11 mouse cellular contexts compared by ENCODE assay signal in genomic region chr4:41387755-41388469, GRCm38 (mm10). TPM values are rescaled to one million over a fixed set of nuclear protein-coding genes. Genes with fewer than 3 reads are reported as not detected.
DNase-seq lines count a peak whose midpoint lies in the region; ATAC-seq and TF ChIP-seq lines count a peak whose summit lies in the region.
"Had no signal": no experiment of that assay in that cellular context is flagged by ENCODE, and none has a peak within 500 bp of the region (broad histone marks: within the 10 kb centered on the region; RNA-seq: fewer than 3 reads in every experiment).

No protein-coding gene starts in this region.

- DNase-seq in spleen, adult 12 weeks (ENCODE audit: low spot score), result peak; percentile 53
- no peak for DNase-seq in spleen, adult 18-20 months
- peak; percentile 35 to 36 for DNase-seq in heart, adult 9 months (ENCODE audit: low spot score in 2 of 2)
- DNase-seq in liver, embryonic 14.5 days (ENCODE audit: low read depth in 3 of 3, low spot score in 3 of 3), result peak; percentile 84 to 86 (median 84)
- peak; percentile 45 for DNase-seq in stomach, postnatal 0 days (ENCODE audit: low spot score)
- DNase-seq in left cerebral cortex, adult 2 months (ENCODE audit: extremely low spot score in 1 of 2, low spot score in 2 of 2), result no peak
- no peak for DNase-seq in left cerebral cortex, adult 11 months (ENCODE audit: low spot score)
- DNase-seq: cerebellum, adult 8-10 months; lung, embryonic 14.5 days; thymus, postnatal 14 days had no signal

- H3K27ac ChIP-seq in liver, embryonic 14.5 days, result peak overlapping the region; percentile 99
- H3K27ac ChIP-seq in stomach, postnatal 0 days (replicated peaks), result no peak overlapping the region
- H3K27ac ChIP-seq in left cerebral cortex, adult 2 months, result no peak overlapping the region
- no peak overlapping the region for H3K27ac ChIP-seq in hindbrain, embryonic 16.5 days (ENCODE audit: low read depth, low read length)

- 37% methylated on average over 7 of the region's 7 CpGs for WGBS in liver, embryonic 14.5 days (ENCODE audit: insufficient replicate concordance)
- 62% methylated on average over 7 of the region's 7 CpGs for WGBS in stomach, postnatal 0 days
- 73% methylated on average over 7 of the region's 7 CpGs for WGBS in hindbrain, embryonic 16.5 days

- ATAC-seq in liver, embryonic 14.5 days (ENCODE audit: insufficient read depth), result peak; percentile 98
- peak; percentile 69 for ATAC-seq in stomach, postnatal 0 days (ENCODE audit: low FRiP score, low TSS enrichment)
- no peak for ATAC-seq in hindbrain, embryonic 16.5 days

- H3K4me3 ChIP-seq in liver, embryonic 14.5 days (ENCODE audit: insufficient read depth in 1 of 2, low read depth in 2 of 2, low read length in 2 of 2), result peak overlapping the region; percentile 52 to 59
- no peak overlapping the region for H3K4me3 ChIP-seq in stomach, postnatal 0 days (ENCODE audit: low read depth, low read length)
- H3K4me3 ChIP-seq in left cerebral cortex, adult 2 months, result no peak overlapping the region
- no peak overlapping the region for H3K4me3 ChIP-seq in hindbrain, embryonic 16.5 days (ENCODE audit: low read length)

- H3K4me2 ChIP-seq in liver, embryonic 14.5 days (ENCODE audit: low read depth), result peak overlapping the region; percentile 72
- H3K4me2 ChIP-seq in stomach, postnatal 0 days (replicated peaks; ENCODE audit: low read depth), result no peak overlapping the region
- H3K4me2 ChIP-seq in hindbrain, embryonic 16.5 days (ENCODE audit: low read length), result no peak overlapping the region
- H3K4me2 ChIP-seq: lung, embryonic 14.5 days had no signal

- H3K9ac ChIP-seq in liver, embryonic 14.5 days (replicated peaks), result peak overlapping the region; percentile 65
- no peak overlapping the region for H3K9ac ChIP-seq in stomach, postnatal 0 days (ENCODE audit: low read length)
- H3K9ac ChIP-seq in hindbrain, embryonic 16.5 days (ENCODE audit: low read depth, low read length), result no peak overlapping the region
- H3K9ac ChIP-seq: lung, embryonic 14.5 days had no signal

- no peaks in the 10 kb centered on the region for H3K9me3 ChIP-seq in liver, embryonic 14.5 days (ENCODE audit: control insufficient read depth, low read length)
- no peaks in the 10 kb centered on the region for H3K9me3 ChIP-seq in stomach, postnatal 0 days (ENCODE audit: control insufficient read depth, low read length)
- no peaks in the 10 kb centered on the region for H3K9me3 ChIP-seq in hindbrain, embryonic 16.5 days (ENCODE audit: control insufficient read depth, low read length)

- intact Hi-C loops in left cerebral cortex, adult 2 months (cut with DNase I), result no loop called here

- H3K36me3 ChIP-seq in liver, embryonic 14.5 days (replicated peaks; ENCODE audit: control insufficient read depth, insufficient read depth, low read depth), result peaks cover 51% of the 10 kb centered on the region
- H3K36me3 ChIP-seq in stomach, postnatal 0 days (ENCODE audit: control insufficient read depth, insufficient read depth, low read length), result peaks cover 9% of the 10 kb centered on the region
- peaks cover 2% of the 10 kb centered on the region; the same call in 1 of the 2 replicates for H3K36me3 ChIP-seq in hindbrain, embryonic 16.5 days (ENCODE audit: control insufficient read depth, insufficient read depth, low read length)

- no peak for TF ChIP-seq CTCF in liver, embryonic 14.5 days (IDR thresholded peaks at IDR 0.05; ENCODE audit: low read depth)
- TF ChIP-seq CTCF in stomach, postnatal 0 days (IDR thresholded peaks at IDR 0.05; ENCODE audit: low read depth), result no peak
- no peak for TF ChIP-seq CTCF in left cerebral cortex, adult 2 months (IDR thresholded peaks at IDR 0.05)

- H3K4me1 ChIP-seq in liver, embryonic 14.5 days (replicated peaks; ENCODE audit: control insufficient read depth in 2 of 2, insufficient read depth in 2 of 2, low read length in 1 of 2), result peaks cover 28 to 29% of the 10 kb centered on the region in 2 experiments
- H3K4me1 ChIP-seq in stomach, postnatal 0 days (replicated peaks; ENCODE audit: control insufficient read depth, insufficient read depth), result no peaks in the 10 kb centered on the region
- H3K4me1 ChIP-seq in hindbrain, embryonic 16.5 days (ENCODE audit: control insufficient read depth, insufficient read depth, low read depth, low read length), result no peaks in the 10 kb centered on the region

- TF ChIP-seq EP300 in liver, embryonic 14.5 days (IDR thresholded peaks at IDR 0.05; ENCODE audit: low read depth), result peak; percentile 78
- TF ChIP-seq EP300 in stomach, postnatal 0 days (optimal IDR thresholded peaks at IDR 0.05), result no peak

- no peaks in the 10 kb centered on the region for H3K27me3 ChIP-seq in liver, embryonic 14.5 days (ENCODE audit: control insufficient read depth, insufficient read depth, low read length)
- H3K27me3 ChIP-seq in stomach, postnatal 0 days (ENCODE audit: control insufficient read depth, insufficient read depth, low read length), result no peaks in the 10 kb centered on the region
- no peaks in the 10 kb centered on the region for H3K27me3 ChIP-seq in hindbrain, embryonic 16.5 days (replicated peaks; ENCODE audit: control insufficient read depth, insufficient read depth, low read length)

RNA-seq across cellular contexts. Expression of gene Ubap1, which starts 39.1 kb away (rescaled TPM):
- 12.4 and 16.9 TPM in 2 replicates for polyA plus RNA-seq in liver, embryonic 14.5 days (2012; rRNA removed)
- polyA plus RNA-seq in liver, embryonic 14.5 days (2014; fragmentation: Nextera tagmentation; extraction: Ambion mirVana), result 21.4 and 24.4 TPM in 2 replicates
- 42.0 and 47.7 TPM in 2 replicates for polyA plus RNA-seq in stomach, postnatal 0 days (2015; fragmentation: Nextera tagmentation; extraction: Ambion mirVana)
- 10 to 100 TPM; 47.7 to 49.0 TPM for total RNA-seq in left cerebral cortex, adult 2 months (2021)
- polyA plus RNA-seq in hindbrain, embryonic 16.5 days (2015; fragmentation: Nextera tagmentation; extraction: Ambion mirVana), result 64.3 and 69.4 TPM in 2 replicates

Comparison
In these comparisons a context has a peak if more than half of its experiments do, and no peak if none do; other contexts are left out.
1. DNase-seq: peak in spleen, adult 12 weeks (single experiment), heart, adult 9 months (2 of 2), liver, embryonic 14.5 days (3 of 3) and stomach, postnatal 0 days (single experiment); none in spleen, adult 18-20 months (0 of 2), left cerebral cortex, adult 2 months (0 of 2) and left cerebral cortex, adult 11 months (single experiment).
2. H3K4me3 ChIP-seq: peak in liver, embryonic 14.5 days (2 of 2); none in stomach, postnatal 0 days (single experiment), left cerebral cortex, adult 2 months (single experiment) and hindbrain, embryonic 16.5 days (single experiment).